Mouse (Mus musculus): ENCODE data around the gene Rbm47.

GRCm38 (mm10) chr5:66101577-66101976 is 71.3 kb downstream of the Rbm47 start:
- TF ChIP-seq GATA1 (IDR thresholded peaks at IDR 0.05; ENCODE audit: low read length) = no peak
- no peak for TF ChIP-seq TAL1 (IDR thresholded peaks at IDR 0.05; ENCODE audit: low read length)
